Mouse (Mus musculus): ENCODE measurements around the gene Gpank1. TPM values are rescaled to one million over a fixed set of nuclear protein-coding genes. Genes with fewer than 3 reads are reported as not detected.
A peak's percentile ranks its signal among the peaks of the same experiment; 100 is the strongest.
"Not testable (repeated sequence)": the region's sequence is repeated elsewhere in the genome, so short reads cannot be mapped to it uniquely, and the experiment has no call there.

Gpank1 gene
- polyA plus RNA-seq, 1 experiment from 2014 or later: 20.3 TPM

GRCm38 (mm10) chr17:35124261-35124896 is 3.1 kb downstream of the Gpank1 start:
- H3K4me2 ChIP-seq; H3K27me3 ChIP-seq; H3K27ac ChIP-seq; H3K9me3 ChIP-seq (replicated peaks); H3K9ac ChIP-seq; ATAC-seq (replicated peaks; ENCODE audit: low FRiP score); H3K4me3 ChIP-seq (replicated peaks): not testable (repeated sequence)
- H3K36me3 ChIP-seq: peaks cover 39% of the 10 kb centered on the region
- H3K4me1 ChIP-seq: peaks cover 60% of the 10 kb centered on the region
- WGBS: 92% methylated on average over 12 of the region's 12 CpGs

DNA sequence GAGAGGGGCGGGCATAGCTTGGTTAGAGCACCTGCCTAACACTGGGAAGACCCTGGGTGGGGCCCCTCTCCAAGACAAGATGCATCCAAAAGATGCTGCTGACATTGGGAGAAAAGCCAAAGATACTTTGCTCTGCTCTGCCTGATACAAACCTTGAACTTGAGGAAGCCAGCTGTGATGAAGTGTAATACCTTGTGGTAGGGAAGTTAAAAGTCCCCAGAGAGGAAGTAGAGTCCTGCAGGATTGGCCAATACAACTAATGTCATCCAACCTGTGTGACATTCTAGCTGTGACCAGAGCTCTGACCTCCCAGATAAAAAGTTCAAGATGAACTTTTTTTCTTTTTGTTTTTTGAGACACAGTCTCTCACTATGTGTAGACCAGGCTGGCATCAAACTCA is 3.8 kb downstream of the Gpank1 start:
- H3K27me3 ChIP-seq: no peaks in the 10 kb centered on the region
- no peak overlapping the region for H3K9ac ChIP-seq
- no peak for ATAC-seq (replicated peaks; ENCODE audit: low FRiP score)
- no peaks in the 10 kb centered on the region for H3K9me3 ChIP-seq (replicated peaks)
- H3K4me1 ChIP-seq: peaks cover 53% of the 10 kb centered on the region
- 100% methylated on average over 1 of the region's 1 CpGs for WGBS
- H3K4me3 ChIP-seq (replicated peaks): 0 out of 2 replicates have a peak overlapping the region, but pooled peaks have one; percentile 75
- H3K4me2 ChIP-seq: peak overlapping the region; percentile 80; the same call in 1 of the 2 replicates
- H3K36me3 ChIP-seq: peaks cover 40% of the 10 kb centered on the region
- H3K27ac ChIP-seq: 0 out of 2 replicates have a peak overlapping the region, but pooled peaks have one; percentile 93

DNA sequence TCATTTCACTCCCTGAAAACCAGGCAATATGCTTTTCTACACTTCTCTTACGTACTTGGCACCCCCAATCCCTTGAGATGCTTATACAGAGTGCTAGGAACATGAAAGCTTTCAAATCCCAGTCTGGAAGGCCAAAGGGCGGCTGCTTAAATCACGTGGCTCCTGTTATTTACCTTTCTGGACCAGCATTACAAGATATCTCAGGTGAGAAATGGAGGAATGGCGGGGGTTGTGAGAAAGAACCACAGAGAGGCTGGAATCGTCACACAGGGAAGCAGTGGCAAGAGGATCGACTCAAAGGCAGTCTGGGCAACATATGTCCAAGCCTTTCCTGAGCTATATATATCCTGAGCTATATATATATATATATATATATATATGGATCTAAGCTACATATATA is 4.3 kb downstream of the Gpank1 start:
- Histone ChIP-seq H3K4me3 (replicated peaks) (peak overlapping the region; percentile 75), H3K4me2 (peak overlapping the region; percentile 80), H3K9ac (peak overlapping the region; percentile 77), H3K4me1 (peaks cover 48% of the 10 kb centered on the region), H3K27ac (peak overlapping the region; percentile 93), H3K36me3 (peaks cover 45% of the 10 kb centered on the region), H3K27me3 (no peaks in the 10 kb centered on the region), H3K9me3 (replicated peaks) (no peaks in the 10 kb centered on the region)
- 32% methylated on average over 6 of the region's 6 CpGs for WGBS
- no peak for ATAC-seq (replicated peaks; ENCODE audit: low FRiP score)

DNA sequence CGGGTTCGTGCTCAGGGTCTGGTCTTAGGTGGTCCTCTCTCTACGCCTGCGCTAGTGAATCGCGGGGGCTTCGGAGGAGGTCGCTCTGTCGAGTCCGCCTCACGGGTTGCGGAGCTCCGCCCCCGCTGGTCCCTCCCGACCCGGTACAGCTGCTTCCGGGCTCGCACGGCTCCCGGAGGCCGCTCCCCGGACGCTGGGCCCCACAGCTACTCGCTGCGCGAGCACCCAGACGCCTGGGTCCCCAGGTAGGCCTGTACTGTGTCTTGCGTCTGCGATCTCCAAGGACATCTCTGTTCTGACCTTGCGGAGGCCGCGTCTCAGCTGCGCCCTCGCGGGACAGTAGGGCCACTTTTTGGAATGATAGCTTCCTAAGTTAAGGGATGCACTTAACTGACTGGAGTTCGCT is 5.0 kb downstream of the Gpank1 start, which contains the start of gene D17H6S53E:
Gene D17H6S53E, plus strand, starts transcription at position 168 of the 406 bp plus-strand sequence.
- WGBS: under 1% methylated on average over 36 of the region's 36 CpGs
- Histone ChIP-seq H3K9me3 (replicated peaks) (no peaks in the 10 kb centered on the region), H3K4me2 (peak within 1 kb of the TSS; percentile 80), H3K9ac (peak within 1 kb of the TSS; percentile 77), H3K4me1 (peaks cover 48% of the 10 kb centered on the region), H3K27me3 (no peaks in the 10 kb centered on the region), H3K4me3 (replicated peaks) (peak within 1 kb of the TSS; percentile 75), H3K27ac (peak within 1 kb of the TSS; percentile 93), H3K36me3 (peaks cover 45% of the 10 kb centered on the region)
- ATAC-seq (replicated peaks; ENCODE audit: low FRiP score): peak; percentile 30

DNA sequence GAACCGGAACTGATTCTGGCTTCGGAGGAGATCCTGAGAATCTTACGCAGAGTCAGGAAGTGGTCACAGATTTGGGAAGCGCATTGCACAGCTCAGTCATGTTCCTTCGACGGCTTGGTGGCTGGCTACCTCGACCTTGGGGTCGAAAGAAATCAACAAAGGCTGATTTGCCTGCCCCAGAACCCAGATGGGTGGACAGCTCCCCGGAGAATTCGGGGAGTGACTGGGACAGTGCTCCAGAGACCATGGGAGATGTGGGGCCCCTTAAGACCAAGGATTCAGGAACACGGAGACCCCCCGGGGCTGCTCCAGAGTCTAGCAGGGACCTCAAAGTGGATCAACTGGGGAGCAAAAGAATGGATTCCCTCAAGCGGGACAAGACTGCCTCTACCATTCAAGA is 5.8 kb downstream of the Gpank1 start:
- H3K4me3 ChIP-seq (replicated peaks): peak overlapping the region; percentile 75
- H3K4me1 ChIP-seq: peaks cover 54% of the 10 kb centered on the region
- H3K36me3 ChIP-seq: peaks cover 45% of the 10 kb centered on the region
- peak overlapping the region; percentile 77; the same call in 1 of the 2 replicates for H3K9ac ChIP-seq
- H3K27ac ChIP-seq: peak overlapping the region; percentile 93
- ATAC-seq (replicated peaks; ENCODE audit: low FRiP score): no peak
- no peaks in the 10 kb centered on the region for H3K9me3 ChIP-seq (replicated peaks)
- WGBS: 63% methylated on average over 13 of the region's 13 CpGs
- H3K4me2 ChIP-seq: peak overlapping the region; percentile 80
- no peaks in the 10 kb centered on the region for H3K27me3 ChIP-seq

GRCm38 (mm10) chr17:35128996-35129395 is 7.7 kb downstream of the Gpank1 start:
- H3K9me3 ChIP-seq (replicated peaks): no peaks in the 10 kb centered on the region
- no peak overlapping the region for H3K9ac ChIP-seq
- 0 out of 2 replicates have a peak overlapping the region, but pooled peaks have one; percentile 32 for H3K27ac ChIP-seq
- H3K4me1 ChIP-seq: peaks cover 49% of the 10 kb centered on the region
- ATAC-seq (replicated peaks; ENCODE audit: low FRiP score): 0 out of 2 replicates have a peak, but pooled peaks have one; percentile 17
- H3K4me2 ChIP-seq: no peak overlapping the region
- H3K27me3 ChIP-seq: no peaks in the 10 kb centered on the region
- 44% methylated on average over 11 of the region's 11 CpGs for WGBS
- peaks cover 34% of the 10 kb centered on the region for H3K36me3 ChIP-seq
- no peak overlapping the region for H3K4me3 ChIP-seq (replicated peaks)

GRCm38 (mm10) chr17:35131038-35131437 is 9.8 kb downstream of the Gpank1 start:
- no peak overlapping the region for H3K4me3 ChIP-seq (replicated peaks)
- no peak for ATAC-seq (replicated peaks; ENCODE audit: low FRiP score)
- H3K9me3 ChIP-seq (replicated peaks): no peaks in the 10 kb centered on the region
- no peak overlapping the region for H3K4me2 ChIP-seq
- H3K9ac ChIP-seq: no peak overlapping the region
- 90% methylated on average over 8 of the region's 8 CpGs for WGBS
- H3K27ac ChIP-seq: peak overlapping the region; percentile 29
- H3K27me3 ChIP-seq: no peaks in the 10 kb centered on the region
- peaks cover 24% of the 10 kb centered on the region; the same call in 1 of the 2 replicates for H3K36me3 ChIP-seq
- H3K4me1 ChIP-seq: peaks cover 37% of the 10 kb centered on the region

DNA sequence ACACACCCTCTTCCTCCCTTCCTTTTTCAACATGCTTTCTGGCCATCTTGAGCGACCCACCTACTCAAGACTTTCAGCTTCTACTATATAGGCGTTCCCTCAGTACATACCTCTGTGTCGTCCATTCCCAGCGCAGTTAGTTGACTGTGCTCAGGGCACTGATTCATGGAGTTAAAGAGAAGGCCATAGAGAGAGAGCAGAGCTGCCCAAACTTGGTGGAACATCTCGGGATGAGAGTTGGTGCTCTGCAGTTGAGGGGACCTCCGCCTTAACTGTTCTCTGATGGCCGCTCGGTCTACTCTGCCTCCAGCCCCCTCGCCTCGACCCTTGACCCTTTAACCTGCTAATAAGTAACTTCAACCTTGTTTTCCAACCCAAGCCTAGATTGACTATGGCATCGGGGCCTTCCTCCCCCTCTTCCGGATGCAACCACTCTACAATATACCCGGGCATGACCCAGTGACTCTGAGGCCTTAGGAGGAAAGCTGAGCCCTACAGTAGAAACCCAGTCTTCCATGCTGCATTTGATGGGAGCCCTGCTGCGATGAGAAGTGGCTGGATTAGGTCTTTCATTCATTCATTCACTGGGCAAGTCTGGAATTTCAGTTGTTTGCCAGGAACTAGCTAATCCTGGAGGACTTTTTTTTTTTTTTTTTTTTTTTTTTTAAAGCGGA is 10.4 kb downstream of the Gpank1 start, which contains the start of gene Apom:
Gene Apom, minus strand, starts transcription at position 551 of the 674 bp plus-strand sequence.
- no peak within 1 kb of the TSS for H3K9ac ChIP-seq
- peaks cover 24% of the 10 kb centered on the region; the same call in 1 of the 2 replicates for H3K36me3 ChIP-seq
- peak within 1 kb of the TSS; percentile 29 for H3K27ac ChIP-seq
- WGBS: 59% methylated on average over 15 of the region's 15 CpGs
- H3K27me3 ChIP-seq: no peaks in the 10 kb centered on the region
- H3K4me1 ChIP-seq: peaks cover 37% of the 10 kb centered on the region
- ATAC-seq (replicated peaks; ENCODE audit: low FRiP score): no peak
- no peak within 1 kb of the TSS for H3K4me3 ChIP-seq (replicated peaks)
- no peaks in the 10 kb centered on the region for H3K9me3 ChIP-seq (replicated peaks)
- H3K4me2 ChIP-seq: 0 out of 2 replicates have a peak within 1 kb of the TSS, but pooled peaks have one; percentile 0

- peak overlapping the region; percentile 29 for H3K27ac ChIP-seq
- WGBS: 64% methylated on average over 3 of the region's 3 CpGs
- no peaks in the 10 kb centered on the region for H3K27me3 ChIP-seq
- peaks cover 37% of the 10 kb centered on the region for H3K4me1 ChIP-seq
- H3K4me3 ChIP-seq (replicated peaks): no peak overlapping the region
- no peaks in the 10 kb centered on the region for H3K9me3 ChIP-seq (replicated peaks)
- H3K9ac ChIP-seq: no peak overlapping the region
- no peak for ATAC-seq (replicated peaks; ENCODE audit: low FRiP score)
- peaks cover 24% of the 10 kb centered on the region; the same call in 1 of the 2 replicates for H3K36me3 ChIP-seq
- no peak overlapping the region for H3K4me2 ChIP-seq
These were observed 10.9 kb downstream of the Gpank1 start for GRCm38 (mm10) chr17:35132174-35132560.

- H3K27me3 ChIP-seq: no peaks in the 10 kb centered on the region
- no peak overlapping the region for H3K27ac ChIP-seq
- ATAC-seq (replicated peaks; ENCODE audit: low FRiP score): no peak
- H3K4me1 ChIP-seq: peaks cover 34% of the 10 kb centered on the region
- H3K36me3 ChIP-seq: peaks cover 25% of the 10 kb centered on the region
- H3K9ac ChIP-seq: no peak overlapping the region
- 95% methylated on average over 7 of the region's 7 CpGs for WGBS
- no peaks in the 10 kb centered on the region for H3K9me3 ChIP-seq (replicated peaks)
- no peak overlapping the region for H3K4me3 ChIP-seq (replicated peaks)
- H3K4me2 ChIP-seq: no peak overlapping the region
These were observed 12.3 kb downstream of the Gpank1 start for GRCm38 (mm10) chr17:35133517-35133916.

- peak within 1 kb of the TSS; percentile 73 for H3K9ac ChIP-seq
- peaks cover 30% of the 10 kb centered on the region for H3K36me3 ChIP-seq
- ATAC-seq (replicated peaks; ENCODE audit: low FRiP score): peak; percentile 93
- H3K27ac ChIP-seq: peak within 1 kb of the TSS; percentile 96
- WGBS: under 1% methylated on average over 66 of the region's 66 CpGs
- H3K4me1 ChIP-seq: peaks cover 28% of the 10 kb centered on the region
- H3K4me3 ChIP-seq (replicated peaks): peak within 1 kb of the TSS; percentile 80
- peak within 1 kb of the TSS; percentile 83 for H3K4me2 ChIP-seq
- H3K27me3 ChIP-seq: no peaks in the 10 kb centered on the region
- H3K9me3 ChIP-seq (replicated peaks): no peaks in the 10 kb centered on the region
These were observed 13.7 kb downstream of the Gpank1 start, which contains the start of gene Bag6 for GRCm38 (mm10) chr17:35134801-35135590. Gene Bag6 (plus strand): TSS chr17:35135178.
